Mouse (Mus musculus) right cerebral cortex, adult 18-20 months (tissue): ENCODE data around the gene Sez6l.

Experiments
- DNase-seq: peaks from one replicate; pipeline ENCODE4 v3.0.0; 2022; ENCODE audit warnings: mixed read lengths

Gene Sez6l

GRCm38 (mm10) chr5:112583304-112583703 lies 6.3 kb upstream of the Sez6l start:
- no peak for DNase-seq

GRCm38 (mm10) chr5:112577750-112578149 lies 765 bp upstream of the Sez6l start:
- peak; percentile 70 for DNase-seq

- DNase-seq, result peak; percentile 55
Observed at GRCm38 (mm10) chr5:112576361-112576992, 508 bp downstream of the Sez6l start.

GRCm38 (mm10) chr5:112575151-112575915 lies 1.7 kb downstream of the Sez6l start:
- DNase-seq, result peak; percentile 45

- DNase-seq, result peak; percentile 87
Observed at GRCm38 (mm10) chr5:112573916-112574315, 3.1 kb downstream of the Sez6l start.

GRCm38 (mm10) chr5:112572217-112572616 lies 4.8 kb downstream of the Sez6l start:
- DNase-seq, result no peak

GRCm38 (mm10) chr5:112565489-112565888 lies 11.5 kb downstream of the Sez6l start:
- no peak for DNase-seq

- no peak for DNase-seq
Observed at GRCm38 (mm10) chr5:112565083-112565482, 11.9 kb downstream of the Sez6l start.

- DNase-seq, result no peak
Observed at GRCm38 (mm10) chr5:112560869-112561499, 16.0 kb downstream of the Sez6l start.

- no peak for DNase-seq
Observed at GRCm38 (mm10) chr5:112560139-112560538, 16.8 kb downstream of the Sez6l start.

- DNase-seq, result no peak
Observed at GRCm38 (mm10) chr5:112557396-112557795, 19.6 kb downstream of the Sez6l start.

GRCm38 (mm10) chr5:112556640-112557039 lies 20.3 kb downstream of the Sez6l start:
- no peak for DNase-seq

GRCm38 (mm10) chr5:112554508-112554907 lies 22.5 kb downstream of the Sez6l start:
- DNase-seq, result no peak

GRCm38 (mm10) chr5:112552786-112553185 lies 24.2 kb downstream of the Sez6l start:
- DNase-seq, result no peak

GRCm38 (mm10) chr5:112551975-112552728 lies 24.8 kb downstream of the Sez6l start:
- peak; percentile 83 for DNase-seq

- DNase-seq, result no peak
Observed at GRCm38 (mm10) chr5:112548846-112549620, 28.0 kb downstream of the Sez6l start.

GRCm38 (mm10) chr5:112546771-112547170 lies 30.2 kb downstream of the Sez6l start:
- no peak for DNase-seq

- DNase-seq, result peak; percentile 47
Observed at GRCm38 (mm10) chr5:112538295-112538694, 38.7 kb downstream of the Sez6l start.

GRCm38 (mm10) chr5:112535868-112536267 lies 41.1 kb downstream of the Sez6l start:
- DNase-seq, result peak; percentile 58

GRCm38 (mm10) chr5:112534146-112534545 lies 42.8 kb downstream of the Sez6l start:
- DNase-seq, result no peak

GRCm38 (mm10) chr5:112533312-112534075 lies 43.5 kb downstream of the Sez6l start:
- no peak for DNase-seq

GRCm38 (mm10) chr5:112532894-112533293 lies 44.1 kb downstream of the Sez6l start:
- no peak for DNase-seq
